Mouse (Mus musculus) heart, adult 11 months (tissue): ENCODE measurements around the gene Glis2.
A peak's percentile ranks its signal among the peaks of the same experiment; 100 is the strongest.

Source experiments
- DNase-seq: peaks from one replicate; pipeline ENCODE4 v3.0.0; 2022

Glis2 gene

GRCm38 (mm10) chr16:4605514-4606131, 11.1 kb downstream of the Glis2 start:
- DNase-seq, result peak; percentile 94

GRCm38 (mm10) chr16:4606431-4607084, 12.0 kb downstream of the Glis2 start:
- DNase-seq, result peak; percentile 98

- DNase-seq, result peak; percentile 97
Observed at GRCm38 (mm10) chr16:4607818-4608531, 13.5 kb downstream of the Glis2 start.

GRCm38 (mm10) chr16:4608532-4609059, 14.1 kb downstream of the Glis2 start:
- DNase-seq, result peak; percentile 92

GRCm38 (mm10) chr16:4611193-4611592, 16.7 kb downstream of the Glis2 start:
- DNase-seq, result peak; percentile 91

DNA sequence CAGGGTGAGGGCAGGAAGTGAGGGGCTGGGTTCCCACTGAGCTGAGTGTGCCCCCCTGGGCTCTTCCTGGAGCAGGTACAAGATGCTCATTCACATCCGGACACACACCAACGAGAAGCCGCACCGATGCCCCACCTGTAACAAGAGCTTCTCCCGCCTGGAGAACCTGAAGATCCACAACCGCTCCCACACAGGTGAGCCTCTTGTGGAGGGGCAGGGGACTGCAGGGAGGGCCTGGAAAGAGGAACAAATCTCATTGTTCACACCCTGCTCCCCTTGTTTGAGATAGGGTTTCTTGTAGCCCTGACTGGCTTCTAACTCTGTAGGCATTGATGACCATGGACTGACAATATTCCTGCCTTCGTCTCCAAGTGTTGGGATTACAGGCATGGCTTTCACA, 17.2 kb downstream of the Glis2 start:
- no peak for DNase-seq

DNA sequence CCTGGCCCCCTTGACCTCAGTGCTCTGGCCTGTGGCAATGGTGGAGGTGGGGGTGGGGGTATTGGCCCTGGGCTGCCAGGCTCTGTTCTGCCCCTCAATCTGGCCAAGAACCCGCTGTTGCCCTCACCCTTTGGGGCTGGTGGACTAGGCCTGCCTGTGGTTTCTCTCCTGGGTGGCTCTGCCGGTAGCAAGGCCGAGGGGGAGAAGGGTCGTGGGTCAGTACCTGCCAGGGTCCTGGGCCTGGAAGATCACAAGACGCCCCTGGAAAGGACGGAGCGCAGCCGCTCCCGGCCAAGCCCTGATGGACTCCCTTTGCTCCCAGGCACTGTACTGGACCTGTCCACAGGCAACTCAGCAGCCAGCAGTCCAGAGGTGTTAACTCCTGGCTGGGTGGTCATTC, 19.2 kb downstream of the Glis2 start:
- DNase-seq, result peak; percentile 89

GRCm38 (mm10) chr16:4614639-4615038, 20.1 kb downstream of the Glis2 start:
- DNase-seq, result no peak

- DNase-seq, result peak; percentile 91
Observed at GRCm38 (mm10) chr16:4615297-4615696, 20.8 kb downstream of the Glis2 start.

DNA sequence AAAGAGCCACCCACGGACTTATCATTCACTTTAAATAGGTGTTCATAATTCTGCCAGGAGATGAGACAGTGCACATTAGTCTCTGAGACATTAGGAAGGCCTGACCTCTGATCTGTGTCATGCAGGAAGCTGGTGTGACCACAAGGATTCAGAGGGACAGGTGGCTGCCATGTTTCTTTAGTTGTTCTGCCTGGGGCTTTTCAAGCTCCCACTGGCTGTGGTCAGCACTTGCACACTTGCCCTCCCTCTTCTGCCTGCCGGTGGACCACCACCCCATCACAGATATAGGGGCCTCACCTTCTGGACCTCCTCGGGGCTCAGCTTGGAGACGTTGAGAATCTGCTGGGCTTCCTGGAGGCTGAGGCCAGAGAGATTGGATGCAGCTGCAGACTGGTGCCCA, 22.3 kb downstream of the Glis2 start:
- peak; percentile 87 for DNase-seq

- DNase-seq, result no peak
Observed at GRCm38 (mm10) chr16:4624074-4624473, 29.6 kb downstream of the Glis2 start.

DNA sequence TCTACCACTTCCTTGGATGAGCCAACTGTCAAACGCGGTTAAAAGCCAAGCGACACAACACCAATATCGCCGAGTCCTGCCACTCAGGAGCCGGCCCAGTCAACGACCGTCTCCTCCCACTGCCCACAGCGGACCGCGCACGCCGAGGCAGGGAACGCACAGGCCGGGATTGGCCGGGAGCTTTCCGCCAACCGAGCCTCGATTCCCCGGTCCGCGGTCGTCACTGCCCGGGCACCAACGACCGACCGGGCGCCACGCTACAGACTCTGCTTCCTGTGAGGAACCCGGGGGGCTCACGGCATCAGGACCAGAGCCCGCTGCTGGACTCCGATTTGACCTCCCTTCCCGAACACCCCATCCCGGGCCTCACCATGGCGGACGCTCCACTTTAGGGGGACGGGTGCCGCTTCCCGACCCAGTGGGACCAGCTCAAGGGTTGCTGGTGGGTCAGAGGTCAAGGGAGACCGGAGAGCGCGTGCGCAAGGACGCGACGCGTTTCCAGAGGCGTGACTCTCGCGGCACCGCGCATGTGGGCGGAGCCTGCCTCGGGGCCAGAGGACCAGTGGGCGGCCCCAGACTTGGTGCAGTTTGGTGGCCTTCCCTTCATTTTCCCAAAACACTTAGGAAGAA, 30.1 kb downstream of the Glis2 start, which contains the start of gene Pam16:
TSS of gene Pam16 (minus strand) at position 508 of the 630 bp plus-strand sequence.
- peak; percentile 99 for DNase-seq

- peak; percentile 89 for DNase-seq
Observed at GRCm38 (mm10) chr16:4627105-4627504, 32.6 kb downstream of the Glis2 start.

GRCm38 (mm10) chr16:4628898-4629419, 34.4 kb downstream of the Glis2 start:
- peak; percentile 90 for DNase-seq

DNA sequence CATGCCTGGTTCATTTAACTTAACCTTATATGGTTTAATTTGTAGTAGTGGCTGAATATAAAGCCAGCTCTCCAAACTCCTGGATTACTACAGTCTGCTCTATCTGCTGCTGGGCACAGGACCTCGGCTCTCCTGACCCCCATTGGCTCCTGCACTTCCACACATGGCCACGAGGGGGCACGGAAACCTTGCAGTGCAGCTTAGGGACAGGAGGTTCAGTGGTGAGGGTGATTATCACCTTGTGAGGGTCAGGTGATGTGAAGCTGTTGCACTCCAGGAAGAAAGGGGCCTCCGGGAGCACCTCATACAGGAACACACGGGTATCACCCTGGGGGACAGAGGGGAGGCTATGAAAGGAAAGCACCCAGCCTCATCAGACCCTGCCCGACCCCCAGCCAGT, 35.4 kb downstream of the Glis2 start:
- DNase-seq, result peak; percentile 97

DNA sequence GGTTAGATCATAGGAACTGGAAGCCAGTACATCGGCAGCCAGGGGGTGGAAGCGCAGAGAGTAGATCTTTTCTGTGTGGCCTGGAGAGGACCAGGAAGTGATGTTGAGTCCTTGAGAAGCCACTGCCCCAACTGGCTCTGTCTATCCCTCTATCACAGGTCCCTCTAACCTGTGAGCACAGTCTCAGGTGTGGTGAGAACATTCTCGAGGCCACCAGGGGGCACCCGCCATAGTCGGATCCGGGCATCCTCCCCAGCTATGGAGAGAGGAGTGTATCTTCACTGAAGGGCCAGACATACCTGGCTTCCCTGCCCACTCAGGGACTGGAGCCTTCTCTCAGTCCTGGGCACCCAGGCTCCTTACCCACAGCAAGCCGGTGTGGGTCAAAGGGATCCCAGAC, 37.5 kb downstream of the Glis2 start:
- peak; percentile 89 for DNase-seq

DNA sequence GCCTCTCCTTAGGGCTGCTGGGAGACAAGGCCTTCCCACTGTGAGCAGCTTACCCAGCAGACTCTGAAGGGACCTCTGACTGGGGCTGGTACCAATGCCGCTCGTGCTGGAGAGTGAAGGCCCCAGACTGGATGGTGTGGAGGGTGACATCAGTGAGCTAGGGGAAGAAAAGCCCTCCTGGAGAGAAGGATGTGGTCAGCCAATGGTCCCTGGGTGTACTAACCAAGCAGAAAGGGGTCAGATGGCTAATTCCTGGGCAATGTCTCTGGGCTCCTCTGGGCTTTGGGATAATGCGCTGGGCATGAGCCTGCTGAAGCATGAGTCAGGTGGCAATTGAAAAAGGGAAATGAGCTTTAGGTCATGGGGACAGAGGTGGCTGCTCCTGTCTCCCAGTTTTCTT, 39.1 kb downstream of the Glis2 start:
- DNase-seq, result peak; percentile 87

- no peak for DNase-seq
Observed at GRCm38 (mm10) chr16:4634681-4635080, 40.2 kb downstream of the Glis2 start.

DNA sequence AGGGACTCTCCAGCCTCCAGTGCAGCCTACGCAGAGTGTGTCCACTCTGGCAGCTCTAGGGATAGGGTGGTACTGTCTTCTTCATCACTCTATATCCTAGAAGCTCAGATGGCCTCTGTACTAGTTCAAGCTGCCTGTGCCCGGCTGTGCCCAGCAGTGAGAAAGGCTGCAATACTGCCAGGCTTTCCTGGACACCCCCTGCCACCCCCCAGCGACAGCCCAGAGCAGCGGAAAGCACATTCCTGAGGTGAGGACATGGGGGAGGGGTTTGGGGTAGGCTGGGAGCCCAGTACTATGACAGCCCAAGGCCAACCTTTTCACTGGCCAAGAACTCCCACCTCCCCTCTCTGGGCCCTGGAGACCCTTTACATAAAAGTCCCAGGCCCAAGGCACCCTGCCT, 41.2 kb downstream of the Glis2 start:
- DNase-seq, result no peak

DNA sequence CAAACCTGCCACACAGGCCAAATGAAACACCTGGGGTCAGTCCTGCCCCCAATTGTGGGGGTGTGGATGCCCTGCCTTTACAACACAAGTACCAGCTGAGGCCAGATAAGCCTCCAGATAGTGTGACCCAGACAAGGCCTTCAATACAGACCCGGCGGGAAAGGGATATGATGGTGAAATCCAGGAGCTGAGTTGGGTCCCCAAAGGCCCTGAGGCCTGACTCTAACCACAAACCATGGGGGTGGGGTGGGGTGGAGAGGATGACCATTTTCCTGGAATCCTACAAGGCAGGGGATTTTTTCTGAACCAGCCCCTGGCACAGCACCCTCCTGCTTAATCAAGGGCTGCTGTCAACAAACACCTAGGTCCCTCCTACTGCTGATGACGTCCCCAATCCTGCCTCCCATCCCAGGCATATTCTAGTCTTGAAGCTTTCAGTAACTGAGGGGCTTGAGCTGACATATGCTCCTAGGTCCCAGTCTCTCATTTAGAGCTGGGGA, 44.4 kb downstream of the Glis2 start:
- peak; percentile 92 for DNase-seq

GRCm38 (mm10) chr16:4639831-4640237, 45.3 kb downstream of the Glis2 start, which contains the start of the genes Vasn and Dnaja3:
Gene Vasn (plus strand): TSS chr16:4639941.
Gene Dnaja3 (plus strand): TSS chr16:4639989.
- peak; percentile 99 for DNase-seq

DNA sequence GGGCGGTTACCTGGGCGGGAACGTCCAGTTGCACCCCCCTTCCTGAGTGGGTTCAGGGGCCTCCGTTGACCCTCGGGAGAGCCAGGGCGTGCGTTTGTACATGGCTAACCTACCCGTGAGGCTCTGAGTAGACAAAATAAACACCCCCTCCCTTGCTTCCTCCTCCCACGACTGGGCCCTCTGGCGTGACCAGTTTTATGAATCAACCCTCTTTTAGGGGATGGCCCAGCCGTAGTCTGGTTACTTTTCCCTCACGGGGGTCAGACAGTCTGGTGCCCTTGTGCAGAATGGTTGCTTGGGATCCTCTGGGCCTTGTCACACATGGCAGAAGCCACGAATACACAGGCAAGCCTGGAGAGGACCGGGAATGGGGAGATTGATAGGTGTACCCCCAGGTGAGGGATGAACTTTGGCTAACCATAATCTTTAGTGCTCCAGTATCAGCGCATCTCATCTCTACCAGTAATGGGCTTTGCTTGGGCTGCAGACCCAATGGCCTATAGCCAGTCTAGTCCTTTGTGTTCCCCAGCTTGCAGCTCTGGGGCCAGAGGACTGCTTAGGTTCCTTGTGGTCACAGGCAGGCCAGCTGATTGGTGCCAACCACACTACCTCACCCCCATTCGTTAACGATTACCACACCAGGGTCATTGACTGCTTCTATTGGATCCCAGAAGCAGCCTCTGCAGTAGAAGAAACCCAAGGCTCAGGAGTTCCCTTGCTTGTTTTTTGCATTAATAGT, 45.9 kb downstream of the Glis2 start:
- DNase-seq, result peak; percentile 98
